In the genomic region with DNA sequence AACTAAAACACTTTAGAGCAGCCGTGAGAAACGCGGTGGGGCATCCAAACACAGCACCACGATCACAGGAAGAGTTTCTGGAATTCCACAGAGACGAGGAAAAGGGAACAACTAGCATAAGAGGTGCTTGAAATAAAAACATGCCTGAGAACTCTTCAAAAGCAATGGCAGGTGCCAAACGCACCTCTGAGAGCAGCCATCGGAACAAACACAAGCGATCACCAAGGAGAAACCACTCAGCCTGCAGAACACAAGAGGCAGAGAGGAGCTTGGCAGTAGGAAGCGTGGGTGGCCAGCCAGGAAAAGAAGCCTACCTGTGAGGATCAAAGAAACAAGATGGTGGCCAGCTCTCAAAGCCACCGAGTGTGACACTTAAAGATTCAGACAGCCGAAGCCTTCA, we compare ENCODE assay signal across 28 mouse cellular contexts.
A peak's percentile ranks its signal among the peaks of the same experiment; 100 is the strongest.
DNase-seq lines count a peak whose midpoint lies in the region; ATAC-seq and TF ChIP-seq lines count a peak whose summit lies in the region.
"Had no signal": no experiment of that assay in that cellular context is flagged by ENCODE, and none has a peak within 500 bp of the region (broad histone marks: within the 10 kb centered on the region; RNA-seq: fewer than 3 reads in every experiment).

No protein-coding gene starts in this region.

- TF ChIP-seq CTCF in lung, embryonic 14.5 days (IDR thresholded peaks at IDR 0.05; ENCODE audit: low read depth): no peak
- no peak for TF ChIP-seq CTCF in kidney, adult 2 months (conservative IDR thresholded peaks at IDR 0.05; ENCODE audit: insufficient read depth, insufficient read length, low read depth, low read length)

- H3K27ac ChIP-seq in lung, embryonic 14.5 days (ENCODE audit: low read depth): no peak overlapping the region
- no peak overlapping the region for H3K27ac ChIP-seq in kidney, adult 2 months (ENCODE audit: insufficient read depth, low read depth, low read length)
- H3K27ac ChIP-seq: embryonic facial prominence, embryonic 12.5 days; embryonic facial prominence, embryonic 15.5 days; gastrocnemius, adult 2 months; heart, embryonic 15.5 days; hindbrain, embryonic 14.5 days; hindbrain, postnatal 0 days had no signal

- H3K27me3 ChIP-seq in lung, embryonic 14.5 days (ENCODE audit: insufficient read depth, low read length): no peaks in the 10 kb centered on the region
- H3K27me3 ChIP-seq in kidney, adult 2 months (replicated peaks; ENCODE audit: control insufficient read depth, insufficient read depth, low read length): no peaks in the 10 kb centered on the region; the same call in 1 of the 2 replicates
- H3K27me3 ChIP-seq: CH12.LX; embryonic facial prominence, embryonic 12.5 days; embryonic facial prominence, embryonic 15.5 days; heart, embryonic 12.5 days; heart, embryonic 15.5 days had no signal

- 64% methylated on average over 11 of the region's 11 CpGs for WGBS in lung, embryonic 14.5 days
- WGBS in kidney, adult 2 months: 75% methylated on average over 11 of the region's 11 CpGs

- no peaks in the 10 kb centered on the region for H3K4me1 ChIP-seq in lung, embryonic 14.5 days (ENCODE audit: insufficient read depth)
- H3K4me1 ChIP-seq in kidney, adult 2 months (ENCODE audit: control insufficient read depth, insufficient read depth, low read length): no peaks in the 10 kb centered on the region
- H3K4me1 ChIP-seq: embryonic facial prominence, embryonic 12.5 days; embryonic facial prominence, embryonic 15.5 days; heart, embryonic 12.5 days; heart, embryonic 15.5 days had no signal

- no peak overlapping the region for H3K9ac ChIP-seq in lung, embryonic 14.5 days
- H3K9ac ChIP-seq: embryonic facial prominence, embryonic 12.5 days; embryonic facial prominence, embryonic 15.5 days; heart, embryonic 12.5 days; heart, embryonic 15.5 days; hindbrain, embryonic 14.5 days had no signal

- no peak for TF ChIP-seq POLR2A in kidney, adult 2 months (IDR thresholded peaks at IDR 0.05; ENCODE audit: low read depth, low read length)

- no peak overlapping the region for H3K4me2 ChIP-seq in lung, embryonic 14.5 days
- H3K4me2 ChIP-seq: embryonic facial prominence, embryonic 12.5 days; embryonic facial prominence, embryonic 15.5 days; heart, embryonic 12.5 days; heart, embryonic 15.5 days; hindbrain, embryonic 14.5 days had no signal

- no peaks in the 10 kb centered on the region for H3K9me3 ChIP-seq in lung, embryonic 14.5 days (ENCODE audit: low read depth, low read length)
- H3K9me3 ChIP-seq: embryonic facial prominence, embryonic 12.5 days; embryonic facial prominence, embryonic 15.5 days; heart, embryonic 12.5 days; heart, embryonic 15.5 days had no signal

- DNase-seq in lung, adult 18-20 months: peak; percentile 78 to 80
- DNase-seq in lung, embryonic 14.5 days: peak; percentile 7
- peak; percentile 45 for DNase-seq in lung, postnatal 10 days
- DNase-seq in lung, postnatal 36 days: peak; percentile 82
- no peak for DNase-seq in kidney, adult 2 months
- DNase-seq in spleen, postnatal 4 days (ENCODE audit: low spot score in 2 of 2): no peak
- no peak for DNase-seq in Muller cell, postnatal 12 days (ENCODE audit: inconsistent ontology term)
- DNase-seq: adrenal gland, adult 2 months; adrenal gland, postnatal 14 days; B cell, adult 2 months; cerebellum, adult 11 months; cerebellum, adult 2 months; cerebellum, adult 9-11 months; cerebellum, postnatal 25 days; gastrocnemius, adult 2 months; gastrocnemius, postnatal 14 days; heart, adult 18-20 months; heart, postnatal 10 days; heart, postnatal 4 days had no signal

- H3K36me3 ChIP-seq in lung, embryonic 14.5 days (ENCODE audit: insufficient read depth): no peaks in the 10 kb centered on the region
- no peaks in the 10 kb centered on the region for H3K36me3 ChIP-seq in kidney, adult 2 months (ENCODE audit: control insufficient read depth, insufficient read depth, low read length)
- H3K36me3 ChIP-seq: embryonic facial prominence, embryonic 12.5 days; embryonic facial prominence, embryonic 15.5 days; G1E; heart, embryonic 12.5 days; heart, embryonic 15.5 days had no signal

- ATAC-seq in lung, embryonic 14.5 days (ENCODE audit: insufficient read depth): no peak
- ATAC-seq: forebrain, embryonic 14.5 days; hindbrain, postnatal 0 days had no signal

- no peak overlapping the region for H3K4me3 ChIP-seq in lung, embryonic 14.5 days (ENCODE audit: low read depth, low read length)
- no peak overlapping the region for H3K4me3 ChIP-seq in kidney, adult 2 months (ENCODE audit: insufficient read depth, low read depth, low read length)
- H3K4me3 ChIP-seq: embryonic facial prominence, embryonic 12.5 days; embryonic facial prominence, embryonic 15.5 days; gastrocnemius, adult 2 months; heart, embryonic 12.5 days; heart, embryonic 15.5 days had no signal

Comparison
In these comparisons a context has a peak if more than half of its experiments do, and no peak if none do; other contexts are left out.
1. DNase-seq: peak in lung, adult 18-20 months (2 of 2), lung, embryonic 14.5 days (single experiment), lung, postnatal 10 days (single experiment) and lung, postnatal 36 days (single experiment); none in kidney, adult 2 months (single experiment), spleen, postnatal 4 days (0 of 2) and Muller cell, postnatal 12 days (single experiment).